Comparison of ENCODE assay signal across 19 mouse cellular contexts in genomic region chr5:111367937-111368517, GRCm38 (mm10). TPM values are rescaled to one million over a fixed set of nuclear protein-coding genes. Genes with fewer than 3 reads are reported as not detected.
DNase-seq lines count a peak whose midpoint lies in the region; ATAC-seq and TF ChIP-seq lines count a peak whose summit lies in the region.
"Had no signal": no experiment of that assay in that cellular context is flagged by ENCODE, and none has a peak within 500 bp of the region (broad histone marks: within the 10 kb centered on the region; RNA-seq: fewer than 3 reads in every experiment).

No protein-coding gene starts in this region.

- H3K4me3 ChIP-seq in layer of hippocampus, adult 2 months: no peak overlapping the region
- H3K4me3 ChIP-seq in hindbrain, embryonic 12.5 days: no peak overlapping the region
- no peak overlapping the region for H3K4me3 ChIP-seq in midbrain, embryonic 13.5 days (replicated peaks)
- no peak overlapping the region for H3K4me3 ChIP-seq in olfactory bulb, adult 2 months (ENCODE audit: insufficient read depth, low read depth, low read length)
- H3K4me3 ChIP-seq: heart, embryonic 10.5 days; stomach, embryonic 15.5 days had no signal

- H3K4me1 ChIP-seq in hindbrain, embryonic 12.5 days: peaks cover 35% of the 10 kb centered on the region
- peaks cover 47% of the 10 kb centered on the region for H3K4me1 ChIP-seq in midbrain, embryonic 13.5 days (replicated peaks)
- peaks cover 11% of the 10 kb centered on the region for H3K4me1 ChIP-seq in olfactory bulb, adult 2 months (ENCODE audit: control insufficient read depth, insufficient read depth, low read length)
- H3K4me1 ChIP-seq: heart, embryonic 10.5 days; stomach, embryonic 15.5 days had no signal

- H3K4me2 ChIP-seq in hindbrain, embryonic 12.5 days (replicated peaks): no peak overlapping the region
- peak overlapping the region; percentile 21; the same call in 1 of the 2 replicates for H3K4me2 ChIP-seq in midbrain, embryonic 13.5 days (replicated peaks)
- H3K4me2 ChIP-seq: stomach, embryonic 15.5 days had no signal

- H3K9me3 ChIP-seq in hindbrain, embryonic 12.5 days (replicated peaks): no peaks in the 10 kb centered on the region
- H3K9me3 ChIP-seq in midbrain, embryonic 13.5 days: no peaks in the 10 kb centered on the region
- H3K9me3 ChIP-seq: heart, embryonic 10.5 days; stomach, embryonic 15.5 days had no signal

- TF ChIP-seq POLR2A in olfactory bulb, adult 2 months (IDR thresholded peaks at IDR 0.05; ENCODE audit: insufficient read depth, low read depth, low read length): no peak

- ATAC-seq in hindbrain, embryonic 12.5 days (ENCODE audit: low FRiP score): peak; percentile 39; the same call in 1 of the 2 replicates
- ATAC-seq in midbrain, embryonic 13.5 days: peak; percentile 64

- H3K9ac ChIP-seq in hindbrain, embryonic 12.5 days: no peak overlapping the region
- H3K9ac ChIP-seq in midbrain, embryonic 13.5 days (replicated peaks): peak overlapping the region; percentile 30; the same call in 1 of the 2 replicates
- H3K9ac ChIP-seq: stomach, embryonic 15.5 days had no signal

- H3K36me3 ChIP-seq in hindbrain, embryonic 12.5 days: peaks cover 31% of the 10 kb centered on the region
- peaks cover 20% of the 10 kb centered on the region for H3K36me3 ChIP-seq in midbrain, embryonic 13.5 days

- no peak for TF ChIP-seq CTCF in layer of hippocampus, adult 2 months (conservative IDR thresholded peaks at IDR 0.05)
- no peak for TF ChIP-seq CTCF in olfactory bulb, adult 2 months (IDR thresholded peaks at IDR 0.05; ENCODE audit: insufficient read depth, low read depth, low read length)

- DNase-seq in layer of hippocampus, adult 2 months (ENCODE audit: low spot score in 2 of 2): no peak
- no peak for DNase-seq in layer of hippocampus, adult 9-11 months
- DNase-seq in cerebellum, adult 18-20 months: no peak
- DNase-seq in Muller cell, postnatal 12 days (ENCODE audit: inconsistent ontology term): no peak
- DNase-seq in spleen, postnatal 10 days (ENCODE audit: low spot score in 2 of 2): no peak
- DNase-seq: adrenal gland, postnatal 25 days; cerebellum, postnatal 14 days; heart, postnatal 4 days; kidney, adult 2 months; kidney, postnatal 36 days; lung, adult 2 months; right cerebral cortex, postnatal 4 days; thymus, postnatal 25 days had no signal

- peak overlapping the region; percentile 46; the same call in 1 of the 2 replicates for H3K27ac ChIP-seq in layer of hippocampus, adult 2 months
- peak overlapping the region; percentile 85 for H3K27ac ChIP-seq in hindbrain, embryonic 12.5 days
- H3K27ac ChIP-seq in midbrain, embryonic 13.5 days: peak overlapping the region; percentile 93
- H3K27ac ChIP-seq in olfactory bulb, adult 2 months (ENCODE audit: insufficient read depth, low read depth, low read length): peak overlapping the region; percentile 78
- H3K27ac ChIP-seq: heart, embryonic 10.5 days; macrophage; stomach, embryonic 15.5 days had no signal

- H3K27me3 ChIP-seq in hindbrain, embryonic 12.5 days: no peaks in the 10 kb centered on the region
- no peaks in the 10 kb centered on the region for H3K27me3 ChIP-seq in midbrain, embryonic 13.5 days
- H3K27me3 ChIP-seq: stomach, embryonic 15.5 days had no signal

- 59% methylated on average over 11 of the region's 11 CpGs for WGBS in hindbrain, embryonic 12.5 days
- WGBS in midbrain, embryonic 13.5 days: 17% methylated on average over 11 of the region's 11 CpGs
- WGBS in olfactory bulb, adult 2 months: 44% methylated on average over 11 of the region's 11 CpGs

RNA-seq across cellular contexts. Expression of gene Pitpnb, which starts 37.5 kb away (rescaled TPM):
- 10 to 100 TPM; 80.2 to 82.3 TPM for total RNA-seq in layer of hippocampus, adult 2 months (2021)
- polyA plus RNA-seq in hindbrain, embryonic 12.5 days (2016; fragmentation: Nextera tagmentation; extraction: Ambion mirVana): 100 and 111 TPM in 2 replicates
- polyA plus RNA-seq in midbrain, embryonic 13.5 days (2015; fragmentation: Nextera tagmentation; extraction: Ambion mirVana): 101 and 106 TPM in 2 replicates
- polyA plus RNA-seq in olfactory bulb, adult 2 months (2012; ENCODE audit: insufficient read depth, insufficient read length, low replicate concordance, missing spikeins): not detected in 2 replicates

RNA-seq across cellular contexts. Expression of gene Mn1, which starts 49.1 kb away (rescaled TPM):
- total RNA-seq in layer of hippocampus, adult 2 months (2021): 10 to 100 TPM; 38.4 to 45.6 TPM
- polyA plus RNA-seq in hindbrain, embryonic 12.5 days (2016; fragmentation: Nextera tagmentation; extraction: Ambion mirVana): 61.0 and 62.7 TPM in 2 replicates
- 60.2 and 73.1 TPM in 2 replicates for polyA plus RNA-seq in midbrain, embryonic 13.5 days (2015; fragmentation: Nextera tagmentation; extraction: Ambion mirVana)
- not detected in 2 replicates for polyA plus RNA-seq in olfactory bulb, adult 2 months (2012; ENCODE audit: insufficient read depth, insufficient read length, low replicate concordance, missing spikeins)
- polyA plus RNA-seq: macrophage had no signal

Comparison
In these comparisons a context has a peak if more than half of its experiments do, and no peak if none do; other contexts are left out.
1. RNA of gene Mn1, which starts 49.1 kb away (polyA plus RNA-seq): 60.2 to 73.1 TPM in midbrain, embryonic 13.5 days and 61.0 to 62.7 TPM in hindbrain, embryonic 12.5 days; not detected in olfactory bulb, adult 2 months; every median in the first group is over 10 times any median in the second.
2. Peak in every context shown above with its lines, with median percentiles within 50 percentile points of each other: H3K27ac ChIP-seq.